21 mouse cellular contexts compared by ENCODE assay signal in genomic region chr7:25734991-25735390, GRCm38 (mm10).
"Had no signal": no experiment of that assay in that cellular context is flagged by ENCODE, and none has a peak within 500 bp of the region (broad histone marks: within the 10 kb centered on the region; RNA-seq: fewer than 3 reads in every experiment).

No protein-coding gene starts in this region.

- H3K4me3 ChIP-seq: lung, embryonic 15.5 days; megakaryocyte, embryonic 14.5 days; midbrain, embryonic 10.5 days; midbrain, embryonic 12.5 days; myocyte; neural tube, embryonic 13.5 days; neural tube, embryonic 15.5 days; stomach, embryonic 15.5 days had no signal

- H3K9me3 ChIP-seq: lung, embryonic 15.5 days; megakaryocyte, embryonic 14.5 days; midbrain, embryonic 10.5 days; midbrain, embryonic 12.5 days; neural tube, embryonic 13.5 days; neural tube, embryonic 15.5 days; stomach, embryonic 15.5 days had no signal

- DNase-seq: lung, adult 2 months; lung, postnatal 4 days; midbrain, embryonic 14.5 days; retina, postnatal 1 day; right cerebral cortex, adult 18-20 months; right cerebral cortex, postnatal 25 days; right cerebral cortex, postnatal 4 days; thymus, adult 2 months; thymus, postnatal 25 days; thymus, postnatal 4 days had no signal

- H3K27me3 ChIP-seq: lung, embryonic 15.5 days; megakaryocyte, embryonic 14.5 days; midbrain, embryonic 12.5 days; neural tube, embryonic 13.5 days; neural tube, embryonic 15.5 days; stomach, embryonic 15.5 days had no signal

- H3K9ac ChIP-seq: lung, embryonic 15.5 days; midbrain, embryonic 12.5 days; neural tube, embryonic 13.5 days; neural tube, embryonic 15.5 days; stomach, embryonic 15.5 days had no signal

- H3K4me1 ChIP-seq: lung, embryonic 15.5 days; midbrain, embryonic 10.5 days; midbrain, embryonic 12.5 days; neural tube, embryonic 15.5 days; stomach, embryonic 15.5 days had no signal

- ATAC-seq: lung, postnatal 0 days; midbrain, embryonic 16.5 days had no signal

- H3K27ac ChIP-seq: lung, embryonic 15.5 days; midbrain, embryonic 10.5 days; midbrain, embryonic 12.5 days; neural tube, embryonic 13.5 days; neural tube, embryonic 15.5 days; stomach, embryonic 15.5 days; stomach, postnatal 0 days had no signal

- H3K4me2 ChIP-seq: lung, embryonic 15.5 days; midbrain, embryonic 12.5 days; neural tube, embryonic 13.5 days; neural tube, embryonic 15.5 days; stomach, embryonic 15.5 days had no signal
